Mouse (Mus musculus) kidney, postnatal 25 days (tissue): ENCODE measurements around the gene A330070K13Rik.

Experiments used
- DNase-seq, 2 experiments: peaks; one replicate each; pipeline ENCODE4 v3.0.0; 2021; ENCODE audit warnings: mixed read lengths in 2 of 2

A330070K13Rik gene

DNA sequence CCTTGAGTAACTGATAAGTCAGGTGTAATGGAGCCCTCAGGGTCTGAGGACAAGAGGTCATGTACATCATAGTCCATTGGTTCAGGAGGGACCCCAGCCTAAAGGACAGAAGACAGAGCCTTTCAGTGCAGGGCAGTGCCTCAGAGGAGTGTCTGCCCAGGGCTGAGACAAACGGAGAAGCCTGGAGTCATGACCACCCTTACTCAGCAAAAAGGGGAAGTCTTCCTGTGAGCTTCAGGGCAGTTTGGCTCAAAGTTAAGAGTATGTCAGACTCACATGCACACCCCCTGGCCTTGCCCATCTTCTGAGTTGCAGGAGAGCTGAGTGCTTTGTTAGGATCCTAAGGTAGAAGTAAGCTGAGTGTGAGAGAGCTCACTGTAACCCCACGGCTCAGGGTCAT lies 54.5 kb downstream of the A330070K13Rik start:
- no peak for DNase-seq
